17 mouse cellular contexts compared by ENCODE assay signal in genomic region chr11:119523392-119523791, GRCm38 (mm10).
"Had no signal": no experiment of that assay in that cellular context is flagged by ENCODE, and none has a peak within 500 bp of the region (broad histone marks: within the 10 kb centered on the region; RNA-seq: fewer than 3 reads in every experiment).

No protein-coding gene starts in this region.

- H3K4me2 ChIP-seq: heart, embryonic 11.5 days; heart, embryonic 13.5 days; heart, embryonic 15.5 days; hindbrain, embryonic 12.5 days; hindbrain, embryonic 14.5 days; kidney, embryonic 15.5 days; limb, embryonic 13.5 days; limb, embryonic 15.5 days; liver, embryonic 12.5 days had no signal

- H3K4me3 ChIP-seq: heart, adult 2 months; heart, embryonic 13.5 days; heart, embryonic 15.5 days; hindbrain, embryonic 12.5 days; kidney, embryonic 15.5 days; limb, embryonic 13.5 days; limb, embryonic 15.5 days; liver, embryonic 12.5 days had no signal

- H3K9ac ChIP-seq: heart, embryonic 13.5 days; heart, embryonic 15.5 days; hindbrain, embryonic 12.5 days; hindbrain, embryonic 14.5 days; kidney, embryonic 15.5 days; limb, embryonic 13.5 days; limb, embryonic 15.5 days; liver, embryonic 12.5 days had no signal

- H3K4me1 ChIP-seq: limb, embryonic 13.5 days had no signal

- ATAC-seq: intestine, embryonic 16.5 days; liver, embryonic 12.5 days had no signal

- DNase-seq: gastrocnemius, postnatal 36 days; kidney, adult 11 months; kidney, postnatal 14 days; layer of hippocampus, adult 9-11 months; layer of hippocampus, postnatal 36 days had no signal

- H3K27me3 ChIP-seq: heart, embryonic 15.5 days; hindbrain, embryonic 12.5 days; kidney, embryonic 15.5 days; limb, embryonic 13.5 days; limb, embryonic 15.5 days had no signal

- H3K9me3 ChIP-seq: heart, embryonic 13.5 days; heart, embryonic 15.5 days; hindbrain, embryonic 12.5 days; kidney, embryonic 15.5 days; limb, embryonic 15.5 days; liver, embryonic 12.5 days had no signal

- H3K36me3 ChIP-seq: heart, embryonic 13.5 days; heart, embryonic 15.5 days; hindbrain, embryonic 12.5 days; kidney, embryonic 15.5 days; limb, embryonic 13.5 days; limb, embryonic 15.5 days; liver, embryonic 12.5 days had no signal

- H3K27ac ChIP-seq: heart, adult 2 months; heart, embryonic 13.5 days; heart, embryonic 15.5 days; hindbrain, embryonic 12.5 days; hindbrain, embryonic 14.5 days; kidney, embryonic 15.5 days; kidney, postnatal 0 days; limb, embryonic 13.5 days; limb, embryonic 15.5 days; liver, embryonic 12.5 days had no signal
